Mouse (Mus musculus) G1E-ER4 (cell line): ENCODE measurements around the gene Trim45. TPM values are rescaled to one million over a fixed set of nuclear protein-coding genes. Genes with fewer than 3 reads are reported as not detected.

Experiments
- GATA1 ChIP-seq: IDR thresholded peaks from one replicate; pipeline ENCODE4 v1.8.0; 2012; ENCODE audit warnings: low read length, inconsistent platforms
- polyA plus RNA-seq: library from polyadenylated mRNA; stranded (reverse); fragments of >175 nt; gene quantifications from 2 replicates; pipeline ENCODE4 v1.2.3, GENCODE M21; 2012

Gene Trim45
- polyA plus RNA-seq, result 0.52 and 0.58 TPM in 2 replicates

- TF ChIP-seq GATA1, result no peak
Observed at GRCm38 (mm10) chr3:100921825-100922505, at the start of gene Trim45. Gene Trim45 (plus strand): TSS chr3:100922202.

DNA sequence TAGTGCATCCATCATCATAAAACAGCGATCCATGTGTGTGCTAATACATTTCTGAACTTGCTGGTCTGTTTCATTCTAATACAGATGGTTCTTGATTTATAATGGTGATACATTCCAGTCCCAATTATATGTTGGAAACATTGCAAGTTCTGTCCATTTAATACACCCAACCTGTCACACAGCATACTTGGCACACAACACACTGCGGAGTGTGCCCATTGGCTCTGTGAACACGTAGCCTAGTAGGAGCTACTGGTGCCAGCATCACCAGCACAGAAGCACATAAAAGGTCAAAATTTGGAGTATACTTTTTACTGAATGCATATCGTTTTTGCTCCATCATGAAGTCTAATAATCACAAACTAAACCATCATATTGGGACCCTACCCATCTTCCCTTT is 44.9 kb upstream of the Trim45 start:
- TF ChIP-seq GATA1, result no peak

- TF ChIP-seq GATA1, result no peak
Observed at GRCm38 (mm10) chr3:100881403-100881802, 40.6 kb upstream of the Trim45 start.

DNA sequence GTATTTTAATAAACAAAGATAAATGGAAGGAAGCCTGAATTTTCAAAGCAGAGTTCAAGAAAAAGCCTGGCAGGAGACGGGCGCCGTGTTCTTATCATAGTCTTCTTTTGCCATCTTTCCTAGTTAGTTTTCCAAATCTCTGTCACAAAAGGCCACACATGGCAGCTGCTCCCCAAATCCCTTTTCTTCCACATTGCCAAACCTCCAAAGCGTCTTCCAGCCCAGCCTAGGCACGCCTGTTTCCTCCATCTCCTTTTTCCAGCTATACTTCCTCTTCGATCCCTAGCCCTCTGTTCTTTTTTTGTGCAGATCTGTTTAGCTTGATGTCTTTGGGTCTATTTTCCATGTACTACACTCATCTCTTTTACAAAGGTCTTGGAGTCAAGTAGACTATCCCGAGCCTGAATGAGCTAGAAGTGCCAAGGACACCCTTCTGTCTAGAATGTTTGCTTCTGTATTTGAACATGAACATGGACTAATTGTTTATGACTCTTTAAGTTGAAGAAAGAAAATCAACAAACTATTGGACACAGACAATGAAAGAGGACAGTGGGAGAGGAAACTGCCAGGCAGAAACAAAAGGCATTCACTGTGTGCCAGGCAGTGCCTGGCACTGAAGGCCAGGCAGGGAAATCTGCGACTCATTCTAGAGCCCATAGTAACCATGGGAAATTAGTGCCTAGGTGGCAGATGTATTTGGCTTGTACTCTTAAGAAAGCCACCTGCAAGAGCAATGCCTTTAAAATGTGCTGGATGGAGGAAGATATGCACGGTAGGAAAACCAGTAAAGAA is 40.0 kb upstream of the Trim45 start:
- TF ChIP-seq GATA1, result no peak

DNA sequence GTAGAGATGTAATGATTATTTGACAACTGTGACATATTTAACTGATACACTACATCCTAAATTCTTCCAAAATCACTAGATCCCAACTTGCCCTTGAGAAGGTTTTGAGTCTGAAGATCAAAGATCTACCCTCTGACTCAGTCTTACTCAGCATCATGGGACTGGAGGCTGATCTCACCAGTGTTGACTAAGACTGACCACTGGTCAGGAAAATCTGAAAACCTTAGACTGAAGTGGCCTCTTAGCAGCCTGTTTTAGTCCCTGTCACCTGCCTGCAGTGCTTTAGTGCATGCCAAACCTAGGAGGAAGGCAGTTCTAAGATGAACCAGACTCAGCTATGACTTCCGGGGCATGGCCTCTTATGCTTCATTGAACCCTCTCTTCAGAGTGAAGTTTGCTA is 32.8 kb upstream of the Trim45 start:
- TF ChIP-seq GATA1, result no peak

GRCm38 (mm10) chr3:100890406-100890805 is 31.6 kb upstream of the Trim45 start:
- TF ChIP-seq GATA1, result no peak

DNA sequence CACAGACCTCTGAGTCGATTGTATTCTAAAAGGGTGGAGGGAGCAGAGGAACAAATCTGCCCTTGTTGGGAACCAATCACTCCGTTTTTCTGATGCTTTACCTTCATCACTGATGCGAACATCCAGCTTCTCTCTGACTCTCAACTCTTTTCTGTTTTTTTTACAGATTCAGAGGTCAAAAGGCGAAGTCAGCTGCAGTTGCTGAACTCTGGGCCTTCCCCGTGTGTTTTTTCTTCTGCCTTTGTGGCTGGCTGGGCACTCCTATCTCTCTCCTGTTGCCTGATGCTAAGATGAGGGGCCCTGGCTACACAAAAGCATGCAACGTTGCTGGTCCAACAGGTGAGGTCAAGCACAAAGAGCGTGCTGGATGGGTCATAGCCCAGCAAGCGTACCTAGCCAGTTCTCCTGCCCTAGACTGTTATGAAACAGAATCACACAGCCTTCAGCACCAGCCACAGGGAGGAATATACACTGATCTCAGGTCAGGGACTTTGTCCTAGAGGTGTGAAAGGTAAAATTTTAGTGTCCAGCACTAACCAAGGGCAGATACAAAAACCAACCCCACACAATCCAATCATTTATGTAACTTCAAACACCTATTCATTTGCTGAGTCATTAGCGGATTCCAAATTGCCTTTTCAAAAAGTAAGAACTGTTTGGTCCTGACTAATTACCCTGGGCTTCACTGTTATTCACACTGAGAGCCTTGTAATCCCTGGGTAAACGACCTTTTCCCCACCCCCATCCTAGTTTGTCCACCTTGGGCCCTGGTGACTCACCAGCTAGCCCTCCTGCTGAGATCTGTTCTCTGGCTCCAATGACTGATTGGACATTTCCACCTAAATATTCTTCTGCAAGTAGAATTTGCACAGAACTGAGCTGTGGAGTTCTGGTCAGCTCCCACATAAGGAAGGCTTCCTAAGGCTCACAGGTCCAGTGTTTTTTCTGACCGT is 29.3 kb upstream of the Trim45 start:
- no peak for TF ChIP-seq GATA1

- no peak for TF ChIP-seq GATA1
Observed at GRCm38 (mm10) chr3:100895500-100895899, 26.5 kb upstream of the Trim45 start.

DNA sequence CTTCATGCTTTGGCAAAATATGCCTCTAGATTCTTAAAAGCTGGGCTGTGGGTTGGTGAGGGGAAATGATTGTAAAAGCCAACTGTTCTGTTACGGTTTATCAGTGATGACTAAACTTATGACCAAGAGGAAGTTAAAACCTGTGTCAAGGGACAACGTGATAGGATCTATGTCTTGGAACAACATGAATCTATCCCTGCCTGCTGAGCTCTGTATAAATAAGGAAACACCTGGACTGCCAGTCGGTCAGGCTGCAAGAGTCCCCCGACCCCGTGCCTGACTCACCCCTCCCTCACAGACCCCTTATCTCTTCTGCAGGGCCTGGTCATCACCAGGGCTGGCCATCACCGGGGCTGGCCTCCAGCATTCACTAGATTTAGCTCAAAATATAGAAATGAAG is 15.9 kb upstream of the Trim45 start:
- no peak for TF ChIP-seq GATA1

DNA sequence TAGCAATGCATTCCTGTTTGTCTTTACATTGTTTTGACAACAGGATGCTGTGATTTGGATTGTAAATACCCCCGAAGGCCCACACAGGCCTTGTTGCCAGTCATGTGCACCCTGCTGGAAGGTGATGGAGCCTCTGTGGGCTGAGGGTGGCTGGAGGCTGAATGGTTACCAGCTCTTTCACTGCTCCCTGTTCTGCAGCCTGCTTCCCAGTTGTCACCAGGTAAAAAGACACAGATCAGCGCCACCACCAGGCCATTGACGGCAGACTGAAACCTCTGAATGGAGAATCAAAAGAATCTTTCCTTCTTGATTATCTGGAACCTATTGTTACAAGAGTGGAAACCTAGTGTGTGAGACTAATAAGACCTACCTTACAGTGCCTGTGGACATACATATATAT is 15.1 kb upstream of the Trim45 start:
- TF ChIP-seq GATA1, result no peak

GRCm38 (mm10) chr3:100908594-100908993 is 13.4 kb upstream of the Trim45 start:
- no peak for TF ChIP-seq GATA1

DNA sequence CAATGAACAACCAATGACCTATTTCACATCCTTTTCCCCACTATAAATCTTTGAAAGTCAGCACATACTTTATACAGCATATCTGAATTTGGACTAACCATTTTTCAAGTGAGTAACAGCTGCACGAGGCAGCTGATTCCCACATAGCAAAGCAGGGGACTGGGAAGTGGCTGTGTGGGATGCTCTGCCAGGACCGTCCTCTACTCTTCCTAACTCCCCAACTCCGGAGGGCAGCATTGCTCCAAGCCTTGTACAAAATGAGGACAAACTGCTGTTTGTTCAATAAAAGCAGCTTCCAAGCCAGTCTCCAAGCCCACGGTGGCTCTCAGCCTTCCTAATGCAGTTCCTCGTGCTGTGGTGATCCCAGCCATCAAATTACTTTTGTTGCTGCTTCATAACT is 11.4 kb upstream of the Trim45 start:
- TF ChIP-seq GATA1, result no peak

DNA sequence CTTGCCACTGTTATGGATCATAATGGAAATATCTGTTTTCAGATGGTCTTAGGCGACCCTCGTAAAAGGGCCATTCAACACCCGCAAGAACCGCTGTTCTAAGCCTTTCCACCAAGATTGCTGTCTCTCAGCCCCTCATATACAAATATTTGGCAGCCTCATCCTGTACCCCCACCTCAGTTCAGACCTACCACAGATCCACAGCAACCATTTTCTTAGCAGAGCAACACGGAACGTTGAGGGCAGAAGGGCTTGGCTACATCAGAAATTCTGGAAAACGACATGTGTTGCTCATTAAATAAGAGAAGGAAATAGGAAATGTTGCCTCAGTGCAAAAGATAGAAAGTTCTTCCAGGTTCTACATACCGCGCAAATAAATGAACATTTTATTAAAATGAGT is 11.0 kb upstream of the Trim45 start:
- TF ChIP-seq GATA1, result no peak

GRCm38 (mm10) chr3:100911498-100912213 is 10.3 kb upstream of the Trim45 start:
- no peak for TF ChIP-seq GATA1

- TF ChIP-seq GATA1, result no peak
Observed at GRCm38 (mm10) chr3:100916844-100917243, 5.2 kb upstream of the Trim45 start.
